Mouse (Mus musculus) megakaryocyte progenitor cell, adult 5-6 weeks (primary cell): Measurements from ENCODE around the gene Psmc3. TPM values are rescaled to one million over a fixed set of nuclear protein-coding genes. Genes with fewer than 3 reads are reported as not detected.
"Not testable (repeated sequence)": the region's sequence is repeated elsewhere in the genome, so short reads cannot be mapped to it uniquely, and the experiment has no call there.

ENCODE experiments used
- ATAC-seq: replicated peaks from 2 replicates; pipeline ENCODE4 v1.8.0; 2016; ENCODE audit warnings: mild to moderate bottlenecking, moderate TSS enrichment, inconsistent platforms; ENCODE audit not compliant: poor library complexity
- total RNA-seq, 2 experiments: library from RNA; stranded (forward) in 1 of 2; stranded (reverse) in 1 of 2; fragments of 157-497, 149-512 nt in 1 of 2; fragments of 200-1000 nt in 1 of 2; gene quantifications; 2 replicates each; pipeline versions ENCODE4 v1.2.3 to v1.2.4; 2015 to 2017

Gene Psmc3
- total RNA-seq (2015) (102 and 103 TPM in 2 replicates), total RNA-seq (2017) (310 and 320 TPM in 2 replicates)

DNA sequence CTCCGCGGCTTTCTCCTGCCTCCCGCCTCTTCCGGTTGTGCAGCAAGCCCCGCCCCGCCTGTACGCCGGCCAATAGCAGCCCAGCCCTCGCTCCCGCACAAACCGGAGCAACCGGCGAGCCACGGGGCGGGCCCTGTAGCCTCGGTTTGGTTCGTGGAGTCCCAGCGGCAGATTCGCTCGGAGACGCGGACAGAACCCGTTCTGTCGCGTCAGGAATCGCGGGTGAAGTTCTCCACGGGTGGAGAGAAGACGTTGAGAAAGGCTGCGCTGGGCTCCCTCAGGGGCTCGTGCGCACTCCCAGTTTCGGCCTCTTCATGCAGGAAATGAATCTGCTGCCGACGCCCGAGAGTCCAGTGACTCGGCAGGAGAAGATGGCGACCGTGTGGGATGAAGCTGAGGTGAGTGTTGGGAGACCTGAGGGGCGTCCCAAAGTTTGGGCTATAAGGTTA is at the start of gene Psmc3:
Psmc3 (plus strand) TSS at position 76 of the 449 bp plus-strand sequence.
- ATAC-seq, result peak; percentile 96

GRCm38 (mm10) chr2:91008536-91008935 is 45.3 kb upstream of the Psmc3 start:
- ATAC-seq, result no peak

GRCm38 (mm10) chr2:91013881-91014280 is 39.9 kb upstream of the Psmc3 start:
- no peak for ATAC-seq

DNA sequence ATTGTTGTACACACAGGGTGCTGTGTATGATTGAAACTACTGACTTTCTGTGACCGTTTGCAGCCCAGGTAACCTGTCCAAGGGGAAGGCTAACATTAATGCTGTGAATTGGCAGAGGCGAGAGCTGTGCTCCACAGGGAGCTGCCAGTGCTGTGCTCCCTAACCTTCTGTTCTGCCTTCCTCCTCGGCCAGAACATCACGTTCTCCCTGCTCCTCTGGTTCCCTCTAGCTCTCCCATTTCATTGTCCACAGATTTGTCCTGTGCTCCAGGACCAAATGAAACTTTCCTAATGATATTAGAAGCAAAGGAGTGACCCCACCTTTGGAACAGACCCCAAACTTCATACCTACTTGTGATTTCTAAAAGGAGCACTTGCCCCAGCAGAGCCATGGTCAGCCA is 38.4 kb upstream of the Psmc3 start:
- ATAC-seq, result no peak

- ATAC-seq, result no peak
Measured at GRCm38 (mm10) chr2:91018061-91018788, 35.6 kb upstream of the Psmc3 start.

DNA sequence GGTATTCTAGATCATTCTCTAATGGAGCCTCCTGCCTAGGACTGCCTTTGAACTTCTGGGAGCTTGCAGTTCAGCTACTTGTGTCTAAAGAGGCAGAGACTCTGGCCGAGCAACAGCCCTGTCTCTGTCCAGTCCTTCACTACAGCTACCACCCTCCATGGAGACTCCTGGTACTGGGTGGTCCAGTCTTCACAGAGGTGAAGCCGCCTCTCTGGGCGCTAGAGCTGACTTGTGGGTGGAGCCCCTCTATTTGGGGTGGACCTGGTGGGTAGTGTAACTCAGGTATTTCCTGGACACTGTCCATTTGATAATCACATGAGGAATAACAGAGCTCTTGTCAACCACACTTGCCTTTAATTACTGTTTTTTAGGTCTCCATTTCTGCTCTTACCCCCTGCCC is 33.9 kb upstream of the Psmc3 start:
- no peak for ATAC-seq

GRCm38 (mm10) chr2:91022266-91022665 is 31.5 kb upstream of the Psmc3 start:
- ATAC-seq, result not testable (repeated sequence)

DNA sequence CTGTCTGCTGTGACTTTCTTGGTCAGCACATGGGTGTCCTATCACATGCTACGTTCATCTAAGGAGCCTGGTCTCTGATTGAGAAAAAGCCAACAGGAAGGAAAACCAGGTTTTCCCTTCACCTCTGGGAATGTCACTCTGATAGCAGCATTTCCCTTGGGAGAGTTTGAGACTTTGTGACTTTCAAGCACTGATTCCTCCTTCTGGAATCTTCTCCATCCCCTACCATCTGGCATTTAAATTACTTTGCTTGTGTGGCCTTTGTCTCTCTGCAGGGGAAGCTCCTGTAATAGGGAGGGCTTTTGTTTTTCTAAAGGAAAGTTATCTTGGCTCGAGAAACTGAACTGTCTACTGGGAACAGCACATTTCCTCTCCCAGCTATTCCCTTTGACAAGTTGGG is 30.7 kb upstream of the Psmc3 start:
- no peak for ATAC-seq

DNA sequence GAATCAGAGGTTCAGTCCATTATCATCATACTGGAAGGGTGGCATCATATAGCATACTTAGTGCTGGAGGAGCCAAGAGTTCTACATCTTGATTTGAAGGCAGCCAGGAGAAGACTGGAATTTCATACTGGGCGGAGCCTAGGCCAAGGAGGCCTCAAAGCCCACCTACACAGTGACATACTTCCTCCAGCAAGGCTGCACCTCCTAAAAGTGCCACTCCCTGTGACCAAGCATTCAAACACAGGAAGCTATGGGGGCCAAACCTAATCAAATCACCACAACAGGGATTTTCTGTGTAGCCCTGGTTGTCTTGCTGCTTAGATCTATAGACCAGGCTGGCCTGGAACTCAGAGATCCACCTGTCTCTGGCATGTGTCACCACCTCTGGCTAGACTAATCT is 29.9 kb upstream of the Psmc3 start:
- no peak for ATAC-seq

GRCm38 (mm10) chr2:91025081-91025516 is 28.7 kb upstream of the Psmc3 start:
- ATAC-seq, result no peak

DNA sequence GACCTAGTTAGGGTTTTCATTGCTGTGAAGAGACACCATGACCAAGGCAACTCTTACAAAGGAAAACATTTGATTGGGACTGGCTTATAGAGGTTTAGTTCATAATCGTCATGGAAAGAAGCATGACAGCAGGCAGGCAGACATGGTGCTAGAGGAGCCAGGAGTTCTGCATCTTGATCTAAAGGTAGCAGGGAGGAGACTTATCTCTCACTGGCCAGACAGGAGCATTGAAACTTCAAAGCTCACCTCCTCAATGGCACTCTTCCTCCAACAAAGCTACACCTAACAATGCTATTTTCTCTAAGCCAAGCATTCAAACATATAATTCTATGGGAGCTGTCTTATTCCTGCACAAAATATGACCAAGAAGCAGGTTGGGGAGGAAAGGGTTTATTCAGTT is 27.3 kb upstream of the Psmc3 start:
- ATAC-seq, result peak; percentile 35; the same call in 1 of the 2 replicates

DNA sequence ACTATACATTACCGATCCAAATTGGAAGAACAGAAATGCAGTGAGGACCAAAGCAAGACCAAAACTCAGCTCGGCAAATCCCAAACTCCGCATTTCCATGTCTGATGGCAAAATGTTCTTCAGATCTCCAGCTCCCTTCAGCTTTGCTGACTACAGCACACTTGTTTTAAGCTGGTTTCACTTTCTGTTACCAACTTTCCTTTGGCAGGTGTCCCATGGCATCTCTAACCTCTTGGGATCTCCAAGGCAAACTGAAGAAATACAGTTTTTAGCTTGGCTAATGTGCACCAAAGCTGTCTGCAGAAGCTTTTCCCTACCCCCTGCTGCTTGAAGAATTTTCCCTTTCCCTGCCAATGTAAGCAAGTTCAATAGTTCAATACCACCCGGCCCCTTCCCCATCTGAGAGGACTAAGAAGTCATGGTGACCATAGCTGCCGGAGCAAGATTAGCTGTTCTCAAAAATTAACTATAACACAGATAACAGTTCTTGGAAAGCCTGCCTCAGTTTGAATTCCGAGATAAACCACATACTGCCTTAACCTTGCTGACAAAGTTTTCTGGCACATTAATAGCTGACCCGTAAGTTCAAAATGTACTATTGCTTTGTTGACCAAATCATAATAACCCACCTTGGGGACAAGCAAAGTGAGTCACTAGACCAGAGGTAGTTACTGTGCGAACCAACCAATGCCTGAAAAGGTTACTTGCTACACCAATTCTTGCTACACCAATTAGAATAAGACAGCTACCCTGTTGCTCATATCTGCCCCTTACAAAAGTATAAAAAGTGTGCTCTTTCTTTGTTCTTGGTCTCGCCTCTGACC is 26.2 kb upstream of the Psmc3 start:
- ATAC-seq, result peak; percentile 70

DNA sequence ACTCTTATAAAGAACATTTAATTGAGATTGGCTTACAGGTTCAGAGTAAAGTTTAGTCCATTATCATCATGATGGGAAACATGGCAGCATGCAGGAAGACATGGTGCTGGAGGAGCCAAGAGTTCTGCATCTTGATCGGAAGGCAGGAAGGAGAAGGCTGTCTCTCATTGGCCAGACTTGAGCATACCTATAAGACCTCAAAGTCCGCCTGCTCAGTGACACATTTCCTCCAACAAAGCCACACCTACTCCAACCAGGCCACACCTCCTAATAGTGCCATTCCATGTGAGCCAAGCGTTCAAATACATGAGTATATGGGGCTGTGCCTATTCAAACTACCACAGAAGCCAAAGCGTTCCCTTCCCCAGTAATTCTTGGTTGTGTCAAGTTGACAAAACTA is 22.6 kb upstream of the Psmc3 start:
- no peak for ATAC-seq

- peak; percentile 84 for ATAC-seq
Measured at GRCm38 (mm10) chr2:91033000-91033399, 20.8 kb upstream of the Psmc3 start.

- no peak for ATAC-seq
Measured at GRCm38 (mm10) chr2:91035385-91035784, 18.4 kb upstream of the Psmc3 start, which contains the start of gene Rapsn. Gene Rapsn (plus strand): TSS chr2:91035620.

DNA sequence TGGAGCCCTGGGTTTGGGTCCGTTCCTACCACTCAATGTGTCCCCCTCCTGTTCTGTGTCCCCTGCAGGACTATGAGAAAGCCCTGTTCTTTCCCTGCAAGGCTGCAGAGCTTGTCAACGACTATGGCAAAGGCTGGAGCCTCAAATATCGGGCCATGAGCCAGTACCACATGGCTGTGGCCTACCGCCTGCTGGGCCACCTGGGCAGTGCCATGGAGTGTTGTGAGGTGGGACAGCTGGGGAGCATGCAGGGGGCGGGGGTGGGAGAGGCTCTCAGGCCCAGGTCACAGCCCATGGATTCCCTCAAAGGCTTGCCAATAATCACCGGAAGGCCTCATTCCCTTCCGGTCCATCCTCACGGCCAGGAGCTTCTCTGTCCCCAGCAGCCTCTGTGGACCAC is 12.0 kb upstream of the Psmc3 start:
- no peak for ATAC-seq

- peak; percentile 96 for ATAC-seq
Measured at GRCm38 (mm10) chr2:91042651-91043398, 11.0 kb upstream of the Psmc3 start.

GRCm38 (mm10) chr2:91044727-91045126 is 9.1 kb upstream of the Psmc3 start:
- no peak for ATAC-seq

DNA sequence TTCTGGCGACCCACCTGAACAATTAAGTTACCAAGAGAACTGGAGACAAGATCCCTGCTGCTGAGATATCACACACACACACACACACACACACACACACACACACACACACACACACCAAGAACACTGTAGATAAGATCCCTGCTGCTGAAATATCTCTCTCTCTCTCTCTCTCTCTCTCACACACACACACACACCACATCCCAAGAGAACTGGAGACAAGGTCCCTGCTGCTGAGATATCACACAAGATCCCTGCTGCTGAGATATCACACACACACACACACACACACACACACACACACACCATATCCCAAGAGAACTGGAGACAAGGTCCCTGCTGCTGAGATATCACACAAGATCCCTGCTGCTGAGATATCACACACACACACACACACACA is 8.0 kb upstream of the Psmc3 start:
- ATAC-seq, result peak; percentile 18; the same call in 1 of the 2 replicates

- ATAC-seq, result no peak
Measured at GRCm38 (mm10) chr2:91047359-91047758, 6.5 kb upstream of the Psmc3 start.

GRCm38 (mm10) chr2:91051917-91052316 is 1.9 kb upstream of the Psmc3 start:
- no peak for ATAC-seq
